Mouse (Mus musculus) stomach, embryonic 15.5 days (tissue): Measurements from ENCODE around the gene Robo2. TPM values are rescaled to one million over a fixed set of nuclear protein-coding genes. Genes with fewer than 3 reads are reported as not detected.

ENCODE experiments used
- ATAC-seq: fragments of 200-750 bp; cut with Nextera tagmentation; 2 replicates; pipeline ENCODE4 v1.8.0; 2017; ENCODE audit warnings: low read depth, moderate number of reproducible peaks, moderate TSS enrichment; ENCODE audit not compliant: insufficient read depth, low FRiP score
- H3K27ac ChIP-seq: fragments of 300-500 bp; sonication (generic); 2 replicates; pipeline ENCODE4 v1.5.1; 2015; ENCODE audit warnings: mild to moderate bottlenecking, inconsistent platforms
- H3K27me3 ChIP-seq: fragments of 300-500 bp; sonication (generic); replicated peaks from 2 replicates; pipeline ENCODE4 v1.6.1; 2015; ENCODE audit warnings: inconsistent platforms
- H3K36me3 ChIP-seq: fragments of 300-500 bp; sonication (generic); 2 replicates; pipeline ENCODE4 v1.6.1; 2015; ENCODE audit warnings: inconsistent platforms
- H3K4me1 ChIP-seq: fragments of 300-500 bp; sonication (generic); 2 replicates; pipeline ENCODE4 v1.6.1; 2015; ENCODE audit warnings: inconsistent platforms
- H3K4me2 ChIP-seq: fragments of 300-500 bp; sonication (generic); 2 replicates; pipeline ENCODE4 v1.6.1; 2015; ENCODE audit warnings: mild to moderate bottlenecking, inconsistent platforms
- H3K4me3 ChIP-seq: fragments of 300-500 bp; sonication (generic); replicated peaks from 2 replicates; pipeline ENCODE4 v1.5.1; 2015; ENCODE audit warnings: inconsistent platforms
- H3K9ac ChIP-seq: fragments of 300-500 bp; sonication (generic); 2 replicates; pipeline ENCODE4 v1.6.1; 2015; ENCODE audit warnings: inconsistent platforms
- H3K9me3 ChIP-seq: fragments of 300-500 bp; sonication (generic); 2 replicates; pipeline ENCODE4 v1.6.1; 2016; ENCODE audit warnings: inconsistent platforms
- WGBS: fragments of 180-500 bp; shearing (Covaris S2); methylation state at CpG from one replicate; pipeline ENCODE4 v1.1.7; 2015; 5-methylcytosine and 5-hydroxymethylcytosine counted together
- polyA plus RNA-seq: library from polyadenylated mRNA; unstranded; fragments of >200 nt; fragmentation: Nextera tagmentation; extraction: Ambion mirVana; gene quantifications from 2 replicates; pipeline ENCODE4 v1.2.1, GENCODE M21; 2015

The Robo2 gene
- polyA plus RNA-seq, 1 experiment from 2014 or later = 22.6 TPM

DNA sequence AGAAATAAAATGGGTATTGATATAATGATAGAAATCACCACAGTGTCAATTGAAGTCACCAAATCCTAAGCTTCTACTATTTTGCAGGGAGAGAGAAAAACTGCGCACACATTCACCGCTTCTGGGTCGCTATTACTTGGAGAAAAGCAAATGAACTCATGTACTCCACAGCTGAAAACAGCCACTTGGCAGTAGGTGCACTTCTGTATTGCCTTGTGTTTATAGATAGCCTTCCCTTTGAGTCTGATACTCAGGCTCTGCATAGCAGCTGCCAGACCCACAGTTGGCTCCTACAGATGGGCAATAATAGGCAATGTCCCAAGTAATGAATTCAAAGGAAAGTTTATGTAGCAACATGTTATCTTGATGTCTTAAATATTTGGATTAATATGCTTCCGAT lies 2.1 kb downstream of the Robo2 start:
- H3K4me2 ChIP-seq = peak overlapping the region; percentile 90
- H3K27me3 ChIP-seq = no peaks in the 10 kb centered on the region
- peaks cover 3% of the 10 kb centered on the region; the same call in 1 of the 2 replicates for H3K4me1 ChIP-seq
- H3K36me3 ChIP-seq = no peaks in the 10 kb centered on the region
- H3K9ac ChIP-seq = no peak overlapping the region
- ATAC-seq = no peak
- no peaks in the 10 kb centered on the region for H3K9me3 ChIP-seq
- WGBS = 39% methylated on average over 4 of the region's 4 CpGs
- no peak overlapping the region for H3K27ac ChIP-seq
- peak overlapping the region; percentile 52 for H3K4me3 ChIP-seq

DNA sequence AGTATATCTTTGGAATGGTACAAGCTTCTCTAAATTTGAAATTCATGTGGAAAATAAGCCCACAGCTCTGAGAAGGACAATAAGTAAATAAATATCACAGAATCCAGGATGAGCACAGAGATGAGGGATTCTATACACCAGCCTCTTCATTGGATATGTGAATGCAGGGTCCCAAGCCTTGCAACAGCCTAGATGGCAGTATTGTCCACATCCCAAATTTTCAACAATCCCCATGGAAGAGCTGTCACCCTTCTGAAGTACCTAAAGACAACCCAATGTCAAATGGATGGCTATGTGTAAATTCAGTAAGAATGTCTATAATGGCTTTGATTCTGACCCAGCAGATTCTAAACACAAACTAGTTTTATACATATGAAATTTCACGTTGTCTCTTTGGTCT lies 3.1 kb downstream of the Robo2 start:
- Histone ChIP-seq H3K27ac (no peak overlapping the region), H3K9ac (no peak overlapping the region), H3K9me3 (no peaks in the 10 kb centered on the region), H3K4me2 (peak overlapping the region; percentile 37), H3K4me3 (peak overlapping the region; percentile 8; the same call in 1 of the 2 replicates), H3K4me1 (peaks cover 3% of the 10 kb centered on the region; the same call in 1 of the 2 replicates), H3K27me3 (no peaks in the 10 kb centered on the region), H3K36me3 (no peaks in the 10 kb centered on the region)
- ATAC-seq = no peak
- 36% methylated on average over 1 of the region's 1 CpGs for whole genome bisulfite sequencing

DNA sequence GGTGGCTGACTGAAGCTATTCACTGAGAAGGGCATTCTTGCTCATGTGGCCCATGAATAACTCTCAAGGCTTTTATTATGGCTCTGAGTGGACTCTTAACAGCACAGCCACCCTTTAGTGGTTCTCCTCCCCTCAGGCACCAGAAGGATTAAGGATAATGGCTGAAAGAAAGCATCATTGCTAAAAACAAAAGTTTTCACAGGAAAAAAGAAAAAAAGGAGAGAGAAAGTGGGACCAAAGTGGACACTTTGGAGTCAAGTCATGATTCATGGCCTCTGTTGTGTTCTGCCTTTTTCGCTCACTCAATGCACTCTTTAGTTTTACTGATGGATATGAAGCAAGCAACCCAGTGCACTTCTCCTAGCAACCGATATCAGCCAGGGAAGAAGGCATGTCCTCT lies 14.3 kb downstream of the Robo2 start:
- 85% methylated on average over 2 of the region's 2 CpGs for WGBS
- no peaks in the 10 kb centered on the region for H3K27me3 ChIP-seq
- no peak for ATAC-seq
- H3K4me3 ChIP-seq = no peak overlapping the region
- no peak overlapping the region for H3K27ac ChIP-seq
- H3K9ac ChIP-seq = no peak overlapping the region
- H3K4me2 ChIP-seq = no peak overlapping the region
- H3K9me3 ChIP-seq = no peaks in the 10 kb centered on the region
- H3K36me3 ChIP-seq = no peaks in the 10 kb centered on the region
- H3K4me1 ChIP-seq = no peaks in the 10 kb centered on the region

DNA sequence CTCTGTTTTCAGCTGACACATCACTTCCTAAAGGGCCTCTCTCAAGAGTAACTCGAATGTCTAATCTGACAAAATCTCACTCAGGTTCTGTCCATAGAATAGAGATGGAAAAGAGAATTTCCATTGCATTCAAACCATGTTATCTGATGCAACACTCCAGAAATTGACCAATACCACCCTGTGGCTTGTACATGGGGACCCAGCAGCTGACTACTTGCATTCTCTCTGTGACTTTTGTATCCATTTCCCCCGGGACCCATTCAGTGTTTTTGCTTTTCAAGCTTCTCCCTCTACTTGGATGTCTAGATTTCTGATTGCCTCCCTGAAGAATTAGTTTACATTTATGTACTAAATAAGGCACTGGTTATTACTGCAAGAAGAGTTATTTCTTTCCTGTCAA lies 15.9 kb downstream of the Robo2 start:
- ATAC-seq = no peak
- Histone ChIP-seq H3K9ac (no peak overlapping the region), H3K4me1 (no peaks in the 10 kb centered on the region), H3K36me3 (no peaks in the 10 kb centered on the region), H3K9me3 (no peaks in the 10 kb centered on the region), H3K27ac (no peak overlapping the region), H3K4me3 (no peak overlapping the region), H3K4me2 (no peak overlapping the region), H3K27me3 (no peaks in the 10 kb centered on the region)
- 82% methylated on average over 2 of the region's 2 CpGs for WGBS

DNA sequence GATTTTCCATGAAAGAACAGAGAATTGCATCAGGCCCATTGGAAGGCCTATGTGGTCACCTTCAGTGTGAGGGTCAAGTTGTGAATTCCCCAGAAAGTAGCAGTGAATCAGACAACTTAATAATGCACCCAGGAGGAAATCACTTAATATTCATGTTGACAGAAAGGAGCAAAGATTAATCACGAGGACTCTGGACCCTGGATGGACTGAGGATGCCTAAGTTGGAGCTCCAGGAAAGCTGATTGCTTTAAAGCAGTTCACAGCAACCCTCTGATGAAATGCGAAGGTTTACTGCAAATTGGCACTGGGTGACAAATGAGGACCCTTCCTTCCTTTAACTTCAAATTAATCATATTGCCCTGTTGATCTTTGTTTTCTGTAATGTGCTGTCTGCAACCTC lies 32.2 kb downstream of the Robo2 start:
- Histone ChIP-seq H3K9ac (no peak overlapping the region), H3K9me3 (no peaks in the 10 kb centered on the region), H3K27me3 (no peaks in the 10 kb centered on the region), H3K4me1 (no peaks in the 10 kb centered on the region), H3K36me3 (no peaks in the 10 kb centered on the region), H3K4me2 (no peak overlapping the region), H3K27ac (no peak overlapping the region), H3K4me3 (no peak overlapping the region)
- ATAC-seq = no peak
- 38% methylated on average over 2 of the region's 2 CpGs for WGBS

DNA sequence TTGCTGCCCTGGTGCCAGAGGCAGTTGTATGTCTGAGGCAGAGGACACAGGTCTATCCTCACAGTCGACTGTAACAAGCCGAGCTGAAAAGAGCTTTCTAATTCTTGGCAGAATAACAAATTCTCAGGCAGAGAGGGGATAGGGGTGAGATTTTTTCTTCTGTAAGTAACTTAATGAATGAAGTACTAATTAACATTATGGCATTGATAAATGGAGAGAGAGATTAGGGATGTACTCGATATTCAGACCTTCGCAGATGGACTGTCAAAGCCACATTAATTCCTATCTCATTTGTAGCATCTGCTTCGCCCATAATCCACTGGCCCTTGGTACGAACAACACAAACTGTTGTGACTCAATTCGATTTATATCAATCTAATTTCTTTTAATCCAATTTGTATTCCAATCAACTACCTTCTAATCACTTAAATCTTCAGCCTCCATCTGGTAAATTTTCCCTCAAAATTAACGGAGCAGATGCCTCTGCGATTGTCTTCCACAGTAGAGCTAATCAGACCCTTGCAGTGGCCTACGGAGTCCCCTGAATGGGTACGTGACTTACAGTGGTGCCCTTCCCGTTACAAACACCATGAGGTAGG lies 36.2 kb downstream of the Robo2 start:
- Histone ChIP-seq H3K9me3 (no peaks in the 10 kb centered on the region), H3K9ac (no peak overlapping the region), H3K4me2 (no peak overlapping the region), H3K36me3 (no peaks in the 10 kb centered on the region), H3K4me1 (no peaks in the 10 kb centered on the region), H3K27me3 (no peaks in the 10 kb centered on the region), H3K27ac (no peak overlapping the region), H3K4me3 (no peak overlapping the region)
- ATAC-seq = no peak
- WGBS = 79% methylated on average over 12 of the region's 12 CpGs

DNA sequence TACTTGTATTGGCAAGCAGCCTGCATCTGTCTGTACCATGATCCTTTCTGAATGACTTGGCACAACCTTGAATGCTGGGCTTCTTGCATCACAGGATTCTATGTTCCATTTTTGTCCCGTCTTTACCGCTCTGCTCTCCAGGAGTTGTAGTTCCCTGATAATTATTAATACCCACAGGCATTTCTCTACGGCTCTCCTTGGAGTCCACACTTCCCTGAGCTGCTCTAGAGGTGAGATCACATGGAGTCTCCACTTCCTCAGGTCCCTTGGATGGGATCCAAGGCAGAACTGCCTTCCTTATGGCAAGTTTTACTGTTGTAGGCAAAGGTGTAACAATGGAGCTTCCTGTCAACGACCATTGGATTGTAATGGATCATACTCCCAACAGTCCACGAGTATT lies 37.1 kb downstream of the Robo2 start:
- no peaks in the 10 kb centered on the region for H3K9me3 ChIP-seq
- WGBS = 75% methylated on average over 5 of the region's 5 CpGs
- H3K4me1 ChIP-seq = no peaks in the 10 kb centered on the region
- no peak for ATAC-seq
- no peak overlapping the region for H3K9ac ChIP-seq
- H3K27ac ChIP-seq = no peak overlapping the region
- H3K27me3 ChIP-seq = no peaks in the 10 kb centered on the region
- no peak overlapping the region for H3K4me3 ChIP-seq
- no peaks in the 10 kb centered on the region for H3K36me3 ChIP-seq
- H3K4me2 ChIP-seq = no peak overlapping the region

DNA sequence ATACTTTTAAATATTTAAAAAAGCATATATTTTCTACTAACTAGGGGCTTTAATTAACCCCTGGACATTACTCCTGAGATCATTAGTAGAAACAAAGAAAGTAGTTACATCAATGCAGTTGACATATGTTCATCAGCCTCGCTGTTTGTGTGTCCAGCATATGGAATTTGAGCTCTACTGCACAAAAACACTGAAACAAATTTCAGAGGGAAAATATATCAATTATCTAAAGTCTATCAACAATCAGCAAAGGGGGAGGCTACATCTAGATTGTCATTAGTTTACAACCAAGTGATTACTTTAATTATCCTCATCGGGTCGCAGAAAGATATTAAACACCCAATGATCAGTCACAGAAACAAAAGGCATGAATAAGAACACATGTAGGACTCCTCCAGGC lies 38.2 kb downstream of the Robo2 start:
- Histone ChIP-seq H3K9me3 (no peaks in the 10 kb centered on the region), H3K4me1 (no peaks in the 10 kb centered on the region), H3K9ac (no peak overlapping the region), H3K27ac (no peak overlapping the region), H3K4me2 (no peak overlapping the region), H3K27me3 (no peaks in the 10 kb centered on the region), H3K4me3 (no peak overlapping the region), H3K36me3 (no peaks in the 10 kb centered on the region)
- ATAC-seq = no peak
- WGBS = 83% methylated on average over 3 of the region's 3 CpGs

DNA sequence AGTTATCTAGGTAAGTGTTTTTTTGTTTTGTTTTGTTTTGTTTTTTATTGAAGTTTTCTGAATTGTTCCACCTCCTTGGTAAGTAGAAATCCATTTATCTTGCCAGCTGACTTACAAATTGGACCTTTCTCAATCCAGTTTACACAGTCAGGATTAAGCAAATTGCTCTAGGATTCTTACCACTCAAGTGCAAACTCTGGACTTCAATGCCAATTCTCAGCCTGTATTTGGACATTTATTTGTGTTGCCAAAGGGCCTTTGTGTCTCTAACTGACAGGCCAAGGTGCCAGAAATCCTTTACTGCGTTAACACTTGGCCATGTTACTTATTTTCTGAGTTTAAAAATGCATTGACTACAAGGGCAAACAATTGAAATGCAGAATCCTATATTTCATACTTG lies 38.7 kb downstream of the Robo2 start:
- no peak for ATAC-seq
- H3K27me3 ChIP-seq = no peaks in the 10 kb centered on the region
- no peaks in the 10 kb centered on the region for H3K9me3 ChIP-seq
- H3K4me2 ChIP-seq = no peak overlapping the region
- no peaks in the 10 kb centered on the region for H3K4me1 ChIP-seq
- no peak overlapping the region for H3K4me3 ChIP-seq
- H3K36me3 ChIP-seq = no peaks in the 10 kb centered on the region
- 69% methylated on average over 1 of the region's 1 CpGs for WGBS
- no peak overlapping the region for H3K9ac ChIP-seq
- no peak overlapping the region for H3K27ac ChIP-seq

DNA sequence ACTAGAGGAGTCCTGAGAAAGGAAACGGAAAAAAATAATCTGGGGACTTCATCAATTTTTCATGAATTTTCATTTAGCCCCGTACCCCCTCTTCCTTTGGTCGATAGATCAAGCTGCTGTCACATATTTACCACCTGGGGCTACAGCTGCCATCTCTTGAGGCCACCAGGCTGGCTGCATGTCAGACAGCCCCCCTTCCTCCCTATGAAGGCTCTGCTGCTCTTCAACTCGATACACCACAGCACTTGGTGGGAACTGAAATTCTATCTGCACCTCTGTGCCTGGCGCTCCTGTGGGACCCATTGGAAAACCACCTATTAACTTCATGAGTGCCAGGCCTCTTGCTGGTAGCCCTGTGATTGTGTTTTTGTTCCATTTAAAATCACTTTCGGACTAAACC lies 63.2 kb downstream of the Robo2 start:
- ATAC-seq = no peak
- no peaks in the 10 kb centered on the region for H3K4me1 ChIP-seq
- no peaks in the 10 kb centered on the region for H3K36me3 ChIP-seq
- no peak overlapping the region for H3K9ac ChIP-seq
- H3K4me2 ChIP-seq = no peak overlapping the region
- no peaks in the 10 kb centered on the region for H3K9me3 ChIP-seq
- no peak overlapping the region for H3K27ac ChIP-seq
- no peaks in the 10 kb centered on the region for H3K27me3 ChIP-seq
- no peak overlapping the region for H3K4me3 ChIP-seq
- 80% methylated on average over 6 of the region's 6 CpGs for WGBS

DNA sequence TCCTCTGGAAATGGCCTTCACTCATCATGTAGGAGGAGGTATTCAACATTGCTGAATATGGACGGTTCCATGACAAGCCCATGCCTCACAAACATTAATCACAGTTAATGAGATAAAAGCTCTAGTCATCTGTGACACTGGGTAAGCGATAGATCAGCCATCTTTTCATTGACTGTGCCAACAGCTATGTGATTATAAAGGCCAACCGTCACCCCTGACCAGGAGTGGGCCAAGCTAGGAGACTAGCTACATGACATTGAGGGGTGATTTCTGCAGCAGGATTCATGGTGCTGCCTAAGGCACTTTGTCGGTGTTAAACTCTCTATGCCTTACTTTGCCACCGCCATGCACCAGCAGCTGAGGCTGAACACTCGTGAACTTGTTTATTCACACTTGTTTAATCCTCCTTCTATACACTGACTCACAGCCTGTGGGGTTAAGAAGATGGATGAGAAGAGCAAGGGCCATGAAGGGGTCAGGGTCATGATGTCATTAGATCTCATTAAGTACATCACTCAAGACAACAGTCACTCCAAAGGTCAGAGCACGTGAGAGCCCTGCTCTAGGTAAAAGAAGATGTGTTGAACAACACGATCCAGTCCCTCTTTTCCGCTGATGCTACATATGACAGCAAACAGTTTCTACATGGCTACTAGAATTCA lies 72.5 kb downstream of the Robo2 start:
- H3K36me3 ChIP-seq = no peaks in the 10 kb centered on the region
- 48% methylated on average over 9 of the region's 9 CpGs for WGBS
- no peak overlapping the region for H3K4me2 ChIP-seq
- no peak overlapping the region for H3K9ac ChIP-seq
- no peaks in the 10 kb centered on the region for H3K27me3 ChIP-seq
- no peaks in the 10 kb centered on the region for H3K4me1 ChIP-seq
- H3K4me3 ChIP-seq = no peak overlapping the region
- no peak overlapping the region for H3K27ac ChIP-seq
- no peaks in the 10 kb centered on the region for H3K9me3 ChIP-seq
- no peak for ATAC-seq

DNA sequence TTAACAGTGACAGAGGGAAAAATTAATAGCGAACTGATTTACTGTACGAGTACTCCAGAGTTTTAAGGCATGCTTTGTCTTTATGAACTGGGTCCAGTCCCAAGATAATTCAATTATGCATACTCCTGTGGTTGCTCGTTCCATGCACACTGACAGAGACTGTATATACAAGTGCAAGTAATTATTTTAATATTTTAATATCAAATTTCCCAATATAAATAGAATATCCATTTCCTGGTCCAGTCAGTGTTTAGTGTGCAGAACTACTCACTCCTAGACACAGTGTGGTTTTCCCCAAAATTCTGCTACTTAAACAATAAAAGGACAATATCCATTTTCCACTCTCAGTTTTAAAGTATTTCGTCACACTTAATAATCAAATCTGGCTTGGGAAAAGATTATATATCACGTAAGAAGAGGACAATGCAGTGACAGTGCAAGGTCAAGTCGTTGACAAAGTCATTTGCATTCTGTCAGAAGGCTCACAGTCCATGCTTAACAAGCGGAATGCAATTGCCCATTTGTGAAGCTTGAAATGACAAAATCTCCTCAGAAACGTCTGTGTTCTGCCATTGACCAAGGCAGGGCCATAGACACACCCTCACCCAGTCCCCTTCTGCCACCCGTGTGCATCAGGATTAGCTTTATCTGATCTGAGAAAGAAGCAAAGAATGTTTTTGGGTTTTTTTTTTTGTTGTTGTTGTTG lies 89.8 kb downstream of the Robo2 start:
- no peak overlapping the region for H3K4me2 ChIP-seq
- H3K9ac ChIP-seq = no peak overlapping the region
- no peak overlapping the region for H3K4me3 ChIP-seq
- no peak overlapping the region for H3K27ac ChIP-seq
- ATAC-seq = no peak
- H3K36me3 ChIP-seq = no peaks in the 10 kb centered on the region
- no peaks in the 10 kb centered on the region for H3K4me1 ChIP-seq
- WGBS = 64% methylated on average over 9 of the region's 9 CpGs
- H3K9me3 ChIP-seq = no peaks in the 10 kb centered on the region
- no peaks in the 10 kb centered on the region for H3K27me3 ChIP-seq
